9 mouse cellular contexts compared by ENCODE assay signal in genomic region chr3:129730426-129730825, GRCm38 (mm10). TPM values are rescaled to one million over a fixed set of nuclear protein-coding genes. Genes with fewer than 3 reads are reported as not detected.
DNase-seq lines count a peak whose midpoint lies in the region; ATAC-seq lines count a peak whose summit lies in the region.
"Had no signal": no experiment of that assay in that cellular context is flagged by ENCODE, and none has a peak within 500 bp of the region (broad histone marks: within the 10 kb centered on the region; RNA-seq: fewer than 3 reads in every experiment).

No protein-coding gene starts in this region.

- DNase-seq in hindbrain, embryonic 11.5 days (ENCODE audit: low spot score): peak; percentile 49
- peak; percentile 40 for DNase-seq in CD4-positive, CD25-positive, alpha-beta regulatory T cell, adult 2 months (ENCODE audit: low read depth, low spot score)
- DNase-seq in adrenal gland, postnatal 14 days: peak; percentile 50
- DNase-seq in lung, postnatal 25 days (ENCODE audit: low spot score): peak; percentile 6
- no peak for DNase-seq in urinary bladder, postnatal 4 days (ENCODE audit: low spot score in 2 of 2)
- DNase-seq in cerebellum, adult 11 months: no peak
- no peak for DNase-seq in layer of hippocampus, postnatal 14 days (ENCODE audit: low spot score in 2 of 2)

- no peak overlapping the region for H3K27ac ChIP-seq in hindbrain, embryonic 11.5 days (ENCODE audit: low read depth, low read length)
- H3K27ac ChIP-seq in hindbrain, embryonic 12.5 days: no peak overlapping the region
- H3K27ac ChIP-seq: hindbrain, embryonic 15.5 days had no signal

- H3K36me3 ChIP-seq in hindbrain, embryonic 11.5 days (ENCODE audit: control insufficient read depth, insufficient read depth, low read length): no peaks in the 10 kb centered on the region
- no peaks in the 10 kb centered on the region for H3K36me3 ChIP-seq in hindbrain, embryonic 12.5 days
- H3K36me3 ChIP-seq: hindbrain, embryonic 15.5 days had no signal

- H3K9me3 ChIP-seq in hindbrain, embryonic 11.5 days (ENCODE audit: control insufficient read depth, low read length): no peaks in the 10 kb centered on the region
- no peaks in the 10 kb centered on the region for H3K9me3 ChIP-seq in hindbrain, embryonic 12.5 days (replicated peaks)
- H3K9me3 ChIP-seq: hindbrain, embryonic 15.5 days had no signal

- no peak overlapping the region for H3K9ac ChIP-seq in hindbrain, embryonic 11.5 days (ENCODE audit: low read depth, low read length)
- H3K9ac ChIP-seq in hindbrain, embryonic 12.5 days: no peak overlapping the region
- H3K9ac ChIP-seq: hindbrain, embryonic 15.5 days had no signal

- no peaks in the 10 kb centered on the region for H3K27me3 ChIP-seq in hindbrain, embryonic 11.5 days (ENCODE audit: control insufficient read depth, insufficient read depth, low read length)
- H3K27me3 ChIP-seq in hindbrain, embryonic 12.5 days: no peaks in the 10 kb centered on the region
- H3K27me3 ChIP-seq: hindbrain, embryonic 15.5 days had no signal

- ATAC-seq in hindbrain, embryonic 11.5 days (ENCODE audit: low FRiP score): no peak
- ATAC-seq in hindbrain, embryonic 12.5 days (ENCODE audit: low FRiP score): no peak

- H3K4me3 ChIP-seq in hindbrain, embryonic 11.5 days (ENCODE audit: low read depth, low read length): no peak overlapping the region
- no peak overlapping the region for H3K4me3 ChIP-seq in hindbrain, embryonic 12.5 days
- H3K4me3 ChIP-seq: hindbrain, embryonic 15.5 days had no signal

- no peaks in the 10 kb centered on the region for H3K4me1 ChIP-seq in hindbrain, embryonic 11.5 days (replicated peaks; ENCODE audit: control insufficient read depth, insufficient read depth, low read length)
- peaks cover 2% of the 10 kb centered on the region; the same call in 1 of the 2 replicates for H3K4me1 ChIP-seq in hindbrain, embryonic 12.5 days

- H3K4me2 ChIP-seq in hindbrain, embryonic 11.5 days (replicated peaks; ENCODE audit: low read depth, low read length): no peak overlapping the region
- H3K4me2 ChIP-seq in hindbrain, embryonic 12.5 days (replicated peaks): no peak overlapping the region
- H3K4me2 ChIP-seq: hindbrain, embryonic 15.5 days had no signal

- 32% methylated on average over 8 of the region's 8 CpGs for WGBS in hindbrain, embryonic 11.5 days
- 28% methylated on average over 8 of the region's 8 CpGs for WGBS in hindbrain, embryonic 12.5 days

RNA-seq across cellular contexts. Expression of gene Egf, which starts 24.7 kb away (rescaled TPM):
- polyA plus RNA-seq in hindbrain, embryonic 11.5 days (2014; fragmentation: Nextera tagmentation; extraction: Ambion mirVana): 1.4 and 2.0 TPM in 2 replicates
- polyA plus RNA-seq in hindbrain, embryonic 12.5 days (2016; fragmentation: Nextera tagmentation; extraction: Ambion mirVana): 2.2 and 2.9 TPM in 2 replicates
- total RNA-seq in adrenal gland, postnatal 14 days (2021): 0.64 and 0.82 TPM in 2 replicates
- total RNA-seq in layer of hippocampus, postnatal 14 days (2021): 1 to 10 TPM; 1.5 to 2.4 TPM

Comparison
In these comparisons a context has a peak if more than half of its experiments do, and no peak if none do; other contexts are left out.
1. DNase-seq: peak in hindbrain, embryonic 11.5 days (single experiment), CD4-positive, CD25-positive, alpha-beta regulatory T cell, adult 2 months (single experiment), adrenal gland, postnatal 14 days (single experiment) and lung, postnatal 25 days (single experiment); none in urinary bladder, postnatal 4 days (0 of 2), cerebellum, adult 11 months (single experiment) and layer of hippocampus, postnatal 14 days (0 of 2).